Mouse (Mus musculus) stomach, postnatal 0 days (tissue): ENCODE data around the gene Sox5. TPM values are rescaled to one million over a fixed set of nuclear protein-coding genes. Genes with fewer than 3 reads are reported as not detected.

Source experiments
- ATAC-seq: fragments of 200-750 bp; cut with Nextera tagmentation; 2 replicates; pipeline ENCODE4 v1.8.0; 2017; ENCODE audit not compliant: low FRiP score, low TSS enrichment
- DNase-seq: peaks from one replicate; pipeline ENCODE4 v3.0.0-alpha.2; 2016; ENCODE audit warnings: low spot score
- H3K27ac ChIP-seq: fragments of 300-500 bp; sonication (generic); replicated peaks from 2 replicates; pipeline ENCODE4 v1.5.1; 2014; ENCODE audit warnings: mild to moderate bottlenecking, control low read depth
- H3K27me3 ChIP-seq: fragments of 300-500 bp; sonication (generic); 2 replicates; pipeline ENCODE4 v1.6.1; 2014; ENCODE audit warnings: low read length; ENCODE audit not compliant: control insufficient read depth, insufficient read depth
- H3K36me3 ChIP-seq: fragments of 300-500 bp; sonication (generic); 2 replicates; pipeline ENCODE4 v1.6.1; 2014; ENCODE audit warnings: low read length, mixed read lengths; ENCODE audit not compliant: control insufficient read depth, insufficient read depth
- H3K4me1 ChIP-seq: fragments of 300-500 bp; sonication (generic); replicated peaks from 2 replicates; pipeline ENCODE4 v1.6.1; 2014; ENCODE audit warnings: antibody characterized with exemption; ENCODE audit not compliant: control insufficient read depth, insufficient read depth
- H3K4me2 ChIP-seq: fragments of 300-500 bp; sonication (generic); replicated peaks from 2 replicates; pipeline ENCODE4 v1.6.1; 2014; ENCODE audit warnings: low read depth, mild to moderate bottlenecking, control low read depth, moderate library complexity
- H3K4me3 ChIP-seq: fragments of 300-500 bp; sonication (generic); 2 replicates; pipeline ENCODE4 v1.5.1; 2014; ENCODE audit warnings: low read depth, low read length, control low read depth
- H3K9ac ChIP-seq: fragments of 300-500 bp; sonication (generic); 2 replicates; pipeline ENCODE4 v1.6.1; 2014; ENCODE audit warnings: mild to moderate bottlenecking, low read length, control low read depth, mixed read lengths
- H3K9me3 ChIP-seq: fragments of 300-500 bp; sonication (generic); 2 replicates; pipeline ENCODE4 v1.6.1; 2016; ENCODE audit warnings: low read length; ENCODE audit not compliant: control insufficient read depth
- CTCF ChIP-seq: IDR thresholded peaks from 2 replicates; pipeline ENCODE4 v1.5.1; 2016; ENCODE audit warnings: antibody characterized with exemption, low read depth, mild to moderate bottlenecking, moderate library complexity
- EP300 ChIP-seq: optimal IDR thresholded peaks from 2 replicates; pipeline ENCODE3; 2016; ENCODE audit warnings: antibody characterized with exemption
- WGBS: fragments of 180-500 bp; shearing (Covaris S2); extraction: QIAGEN DNeasy Blood & Tissue Kit; methylation state at CpG from one replicate; pipeline ENCODE4 v1.1.7; 2014; 5-methylcytosine and 5-hydroxymethylcytosine counted together
- polyA plus RNA-seq: library from polyadenylated mRNA; unstranded; fragments of >200 nt; fragmentation: Nextera tagmentation; extraction: Ambion mirVana; gene quantifications from 2 replicates; pipeline ENCODE4 v1.2.1, GENCODE M21; 2015

Gene Sox5
- polyA plus RNA-seq, 1 experiment from 2014 or later = 9.8 TPM

DNA sequence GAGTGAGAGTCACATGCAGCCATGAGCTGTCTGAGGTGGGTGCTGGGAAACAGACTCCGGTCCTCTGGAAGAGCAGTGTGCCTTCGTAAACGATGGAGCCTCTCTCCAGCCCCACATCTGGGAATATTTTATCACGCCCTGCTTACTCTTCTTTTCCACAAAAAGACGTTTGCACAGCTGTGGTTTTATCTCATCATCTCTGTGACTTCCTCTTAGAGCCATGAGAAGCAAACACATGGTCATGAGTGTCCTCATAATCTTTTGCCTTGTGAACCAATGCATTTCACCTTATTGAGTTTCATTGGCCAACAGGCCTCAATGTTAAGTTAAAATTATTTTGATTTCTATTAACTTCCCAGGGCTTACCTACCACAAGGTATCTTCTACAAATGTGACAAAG is 994.4 kb downstream of the Sox5 start:
- Histone ChIP-seq H3K27me3 (no peaks in the 10 kb centered on the region), H3K4me1 (no peaks in the 10 kb centered on the region), H3K4me2 (no peak overlapping the region), H3K9me3 (no peaks in the 10 kb centered on the region), H3K36me3 (no peaks in the 10 kb centered on the region), H3K4me3 (no peak overlapping the region), H3K9ac (no peak overlapping the region), H3K27ac (no peak overlapping the region)
- TF ChIP-seq EP300 (no peak), CTCF (no peak)
- WGBS = 74% methylated on average over 5 of the region's 5 CpGs
- ATAC-seq (no peak), DNase-seq (no peak)

DNA sequence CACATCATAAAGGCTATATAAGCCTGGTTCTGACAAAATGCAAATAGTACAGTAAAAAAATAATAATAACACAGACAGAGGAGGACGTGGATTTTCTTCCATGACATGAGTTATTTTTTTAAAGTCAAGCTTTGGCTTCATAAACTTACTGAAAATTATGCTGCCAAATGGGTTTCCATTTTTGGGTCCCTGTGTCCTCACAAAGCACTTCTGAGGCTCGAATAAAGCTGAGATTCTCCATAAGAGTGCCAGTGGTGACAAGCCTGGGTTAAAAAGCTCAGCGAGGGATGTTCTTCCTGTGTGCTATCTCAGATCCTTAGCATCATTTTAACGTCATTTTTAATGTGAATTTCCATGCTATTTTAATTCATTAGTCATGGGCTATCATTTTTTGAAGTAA is 996.1 kb downstream of the Sox5 start:
- TF ChIP-seq EP300 (no peak), CTCF (no peak)
- 50% methylated on average over 4 of the region's 4 CpGs for WGBS
- no peak overlapping the region for H3K4me3 ChIP-seq
- H3K27ac ChIP-seq = no peak overlapping the region
- no peak overlapping the region for H3K9ac ChIP-seq
- no peak for ATAC-seq
- H3K4me1 ChIP-seq = no peaks in the 10 kb centered on the region
- no peaks in the 10 kb centered on the region for H3K27me3 ChIP-seq
- no peak overlapping the region for H3K4me2 ChIP-seq
- H3K36me3 ChIP-seq = no peaks in the 10 kb centered on the region
- H3K9me3 ChIP-seq = no peaks in the 10 kb centered on the region
- DNase-seq = no peak
